Mouse (Mus musculus): ENCODE data around the gene Zfp36. TPM values are rescaled to one million over a fixed set of nuclear protein-coding genes. Genes with fewer than 3 reads are reported as not detected.

Zfp36 gene
- polyA plus RNA-seq, 1 experiment from 2014 or later, result 21.4 TPM

DNA sequence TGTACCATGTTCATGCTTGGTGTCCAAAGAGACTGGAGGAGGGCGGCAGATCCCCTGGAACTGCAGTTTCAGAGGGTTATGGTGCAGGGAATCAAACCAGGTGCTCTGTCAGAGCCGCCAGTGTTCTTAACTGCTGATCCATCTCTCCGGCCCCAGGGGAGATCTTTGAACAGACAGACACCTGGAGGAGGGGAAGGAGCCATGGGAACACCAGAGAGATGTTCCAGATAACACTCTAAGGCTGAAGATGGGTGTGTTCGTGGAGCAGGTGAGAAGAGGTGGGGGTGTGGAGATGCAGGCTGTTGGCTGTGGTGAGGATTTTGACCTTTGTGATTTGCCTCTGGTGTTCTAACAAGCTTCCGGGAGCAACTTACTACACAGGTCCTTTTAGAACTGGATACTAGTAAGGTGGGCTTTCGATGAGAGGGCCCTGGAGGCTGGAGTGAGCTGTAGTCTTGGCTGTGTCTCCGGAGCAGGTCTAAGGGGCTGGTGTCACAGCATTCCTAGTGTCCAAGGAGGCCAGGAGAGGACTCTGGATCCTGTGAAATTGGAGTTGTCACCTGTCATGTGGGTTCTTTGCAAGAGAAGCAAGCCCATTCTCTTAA is 6.1 kb downstream of the Zfp36 start:
- H3K4me2 ChIP-seq, result no peak overlapping the region
- no peaks in the 10 kb centered on the region for H3K9me3 ChIP-seq
- H3K4me1 ChIP-seq, result peaks cover 41% of the 10 kb centered on the region
- H3K36me3 ChIP-seq, result peaks cover 8% of the 10 kb centered on the region
- H3K27me3 ChIP-seq (replicated peaks), result no peaks in the 10 kb centered on the region
- 75% methylated on average over 7 of the region's 7 CpGs for WGBS
- H3K9ac ChIP-seq, result no peak overlapping the region
- H3K27ac ChIP-seq, result peak overlapping the region; percentile 100
- no peak for ATAC-seq (ENCODE audit: insufficient read depth, low FRiP score, low read depth)
- H3K4me3 ChIP-seq (replicated peaks), result no peak overlapping the region

DNA sequence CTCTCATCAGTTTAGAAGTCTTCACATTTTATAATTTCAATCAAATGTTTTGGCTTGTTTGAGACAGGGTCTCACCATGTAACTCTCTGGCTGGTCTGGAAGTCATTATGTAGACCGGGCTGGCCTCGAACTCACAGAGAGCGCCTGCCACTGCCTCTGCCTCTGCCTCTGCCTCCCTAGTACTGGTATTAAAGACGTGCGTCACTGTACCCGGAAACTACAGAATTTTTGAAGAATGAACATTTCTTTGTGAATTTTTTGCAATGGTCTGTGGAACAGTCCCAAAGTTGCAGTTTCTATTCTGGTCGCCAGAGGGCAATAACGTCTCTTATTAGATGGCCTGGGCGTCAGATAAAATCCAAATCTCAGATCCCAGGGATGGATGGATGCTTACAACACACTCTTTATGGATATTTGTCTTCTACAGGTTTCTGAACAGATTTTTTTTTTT is 6.9 kb downstream of the Zfp36 start:
- Histone ChIP-seq H3K4me1 (peaks cover 40% of the 10 kb centered on the region), H3K27ac (peak overlapping the region; percentile 95), H3K27me3 (replicated peaks) (no peaks in the 10 kb centered on the region), H3K4me2 (peak overlapping the region; percentile 69), H3K9ac (no peak overlapping the region; the same call in 1 of the 2 replicates), H3K9me3 (no peaks in the 10 kb centered on the region), H3K4me3 (replicated peaks) (peak overlapping the region; percentile 63), H3K36me3 (peaks cover 9% of the 10 kb centered on the region)
- WGBS, result under 1% methylated on average over 9 of the region's 9 CpGs
- ATAC-seq (ENCODE audit: insufficient read depth, low FRiP score, low read depth), result peak; percentile 0; the same call in 1 of the 2 replicates

DNA sequence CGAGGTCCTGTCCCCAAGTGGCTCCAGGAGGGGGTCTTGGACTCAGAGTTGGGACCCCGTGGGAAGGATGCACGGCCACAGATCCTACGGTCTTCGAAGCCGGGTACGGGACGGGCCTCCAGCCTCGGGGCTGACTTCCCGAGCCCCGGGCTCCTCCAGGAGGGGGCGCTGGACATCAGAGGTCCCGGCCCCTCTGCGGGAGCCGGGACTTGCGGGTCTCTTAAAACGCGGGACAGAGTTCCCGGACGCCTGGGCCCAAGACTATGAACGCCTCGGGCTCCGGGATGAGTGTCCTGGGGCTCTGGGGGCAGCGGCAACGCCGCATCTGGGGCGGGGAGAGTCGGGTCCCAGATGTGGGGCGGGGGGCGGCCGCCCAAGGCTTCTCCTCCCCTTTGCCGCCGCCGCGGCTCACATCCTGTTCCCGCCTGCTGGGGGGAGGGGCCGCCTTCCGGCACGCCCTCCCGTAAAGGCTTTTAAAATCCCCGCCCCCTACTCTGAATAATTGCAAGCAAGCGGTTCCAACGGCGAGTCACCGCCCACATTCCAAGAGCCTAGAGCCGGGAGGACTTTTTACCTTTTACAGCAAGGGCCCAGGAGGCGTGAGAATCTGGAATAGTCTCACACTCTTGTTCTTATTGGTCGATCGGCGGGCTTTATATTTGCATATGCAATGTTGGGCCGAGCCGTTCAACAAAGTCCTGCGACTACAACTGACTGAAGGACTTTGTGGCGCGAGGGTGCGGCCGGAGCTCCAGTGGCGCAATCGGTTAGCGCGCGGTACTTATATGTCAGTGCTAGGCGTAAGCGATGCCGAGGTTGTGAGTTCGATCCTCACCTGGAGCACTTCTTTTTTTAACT is 7.6 kb downstream of the Zfp36 start, which contains the start of gene Plekhg2:
Gene Plekhg2 (minus strand): TSS at position 349 of the 858 bp plus-strand sequence.
- Histone ChIP-seq H3K9ac (peak within 1 kb of the TSS; percentile 58), H3K9me3 (no peaks in the 10 kb centered on the region), H3K27ac (peak within 1 kb of the TSS; percentile 95), H3K4me3 (replicated peaks) (peak within 1 kb of the TSS; percentile 63), H3K4me1 (peaks cover 33% of the 10 kb centered on the region), H3K36me3 (peaks cover 11% of the 10 kb centered on the region), H3K4me2 (peak within 1 kb of the TSS; percentile 69), H3K27me3 (replicated peaks) (no peaks in the 10 kb centered on the region)
- peak; percentile 89 for ATAC-seq (ENCODE audit: insufficient read depth, low FRiP score, low read depth)
- WGBS, result under 1% methylated on average over 66 of the region's 66 CpGs

DNA sequence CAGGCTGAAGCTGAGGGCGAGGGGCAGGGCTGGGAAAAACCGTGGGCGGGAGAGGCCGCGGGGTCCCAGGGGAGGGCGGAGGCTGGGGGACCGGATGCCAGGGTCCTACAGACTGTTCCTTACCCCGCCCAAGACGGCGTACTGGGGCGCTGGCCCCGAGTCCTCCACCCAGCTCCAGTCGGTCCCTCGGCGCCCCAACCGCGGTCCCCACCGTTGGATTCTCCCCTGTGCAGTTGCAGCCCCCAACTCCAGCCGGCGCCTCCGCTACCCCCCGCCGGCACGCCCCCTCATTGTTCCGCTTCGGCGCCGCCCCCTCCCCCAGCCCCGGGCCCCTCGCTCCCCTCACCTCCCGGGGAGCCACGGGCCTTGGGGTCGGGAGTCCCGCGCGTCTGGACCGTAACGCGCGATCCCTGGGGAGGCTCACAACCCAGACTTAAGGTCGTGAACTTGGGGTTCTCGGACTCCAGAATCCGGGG is 8.5 kb downstream of the Zfp36 start:
- ATAC-seq (ENCODE audit: insufficient read depth, low FRiP score, low read depth), result no peak
- peak overlapping the region; percentile 69 for H3K4me2 ChIP-seq
- WGBS, result under 1% methylated on average over 40 of the region's 43 CpGs

DNA sequence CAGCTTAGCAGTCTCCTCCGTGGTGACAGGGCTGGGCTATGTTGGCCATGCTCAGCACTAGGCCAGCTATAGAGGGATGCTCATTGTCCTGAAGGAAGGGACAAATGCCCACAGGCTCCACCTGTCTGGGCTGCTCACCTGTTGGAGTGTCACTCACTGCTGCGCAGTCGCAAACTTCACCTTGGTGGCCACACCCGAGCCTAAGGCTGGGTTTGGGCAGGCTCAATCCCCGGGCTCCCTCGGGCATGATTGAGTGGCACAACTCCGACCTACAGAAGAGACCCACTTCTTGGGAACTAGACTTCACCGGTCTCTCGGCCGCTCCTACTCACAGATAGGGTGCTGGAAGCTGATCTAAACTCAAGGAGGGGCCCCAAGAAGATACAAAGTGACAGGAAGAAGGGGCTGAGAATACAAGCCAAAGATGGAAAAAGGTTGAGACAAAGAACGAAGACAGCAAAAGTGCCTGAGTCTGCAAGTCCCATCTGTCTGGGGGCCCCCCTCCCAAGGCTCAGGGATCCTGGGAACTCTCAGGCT is 9.0 kb downstream of the Zfp36 start:
- H3K9ac ChIP-seq, result peak overlapping the region; percentile 58
- peak overlapping the region; percentile 63 for H3K4me3 ChIP-seq (replicated peaks)
- peak overlapping the region; percentile 69 for H3K4me2 ChIP-seq
- peaks cover 19% of the 10 kb centered on the region for H3K36me3 ChIP-seq
- no peak for ATAC-seq (ENCODE audit: insufficient read depth, low FRiP score, low read depth)
- H3K27me3 ChIP-seq (replicated peaks), result no peaks in the 10 kb centered on the region
- peaks cover 21% of the 10 kb centered on the region for H3K4me1 ChIP-seq
- 4% methylated on average over 11 of the region's 11 CpGs for whole genome bisulfite sequencing
- no peaks in the 10 kb centered on the region for H3K9me3 ChIP-seq
- H3K27ac ChIP-seq, result peak overlapping the region; percentile 95

More for the DNA sequence above, 8.5 kb downstream of the Zfp36 start:
- Histone ChIP-seq H3K27ac (peak overlapping the region; percentile 95), H3K9ac (peak overlapping the region; percentile 58), H3K4me3 (replicated peaks) (peak overlapping the region; percentile 63), H3K36me3 (peaks cover 16% of the 10 kb centered on the region), H3K9me3 (no peaks in the 10 kb centered on the region), H3K4me1 (peaks cover 26% of the 10 kb centered on the region), H3K27me3 (replicated peaks) (no peaks in the 10 kb centered on the region)

DNA sequence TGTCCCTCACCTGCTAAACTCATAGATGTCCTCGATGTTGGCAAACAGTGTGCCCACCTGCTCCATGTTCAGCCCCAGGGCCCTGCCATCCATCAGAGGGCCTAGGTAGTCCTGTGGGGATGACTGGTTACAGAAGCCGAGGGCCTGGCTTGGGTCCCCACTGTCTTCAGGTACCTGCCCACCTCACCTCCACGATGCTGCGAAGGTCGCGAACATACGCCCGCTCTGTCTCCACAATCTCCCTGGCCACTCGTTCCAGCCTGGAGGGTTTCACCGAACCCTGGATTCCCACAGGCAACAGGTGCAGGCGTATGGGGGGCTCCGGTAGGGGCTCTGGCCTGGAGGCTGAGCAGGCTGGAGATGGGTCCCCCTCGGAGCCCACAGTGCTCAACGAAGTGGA is 10.0 kb downstream of the Zfp36 start:
- WGBS, result 89% methylated on average over 14 of the region's 14 CpGs
- ATAC-seq (ENCODE audit: insufficient read depth, low FRiP score, low read depth), result no peak
- Histone ChIP-seq H3K9ac (no peak overlapping the region), H3K27ac (no peak overlapping the region), H3K4me1 (peaks cover 20% of the 10 kb centered on the region), H3K36me3 (peaks cover 27% of the 10 kb centered on the region), H3K9me3 (no peaks in the 10 kb centered on the region), H3K4me2 (peak overlapping the region; percentile 69), H3K4me3 (replicated peaks) (peak overlapping the region; percentile 63), H3K27me3 (replicated peaks) (no peaks in the 10 kb centered on the region)

DNA sequence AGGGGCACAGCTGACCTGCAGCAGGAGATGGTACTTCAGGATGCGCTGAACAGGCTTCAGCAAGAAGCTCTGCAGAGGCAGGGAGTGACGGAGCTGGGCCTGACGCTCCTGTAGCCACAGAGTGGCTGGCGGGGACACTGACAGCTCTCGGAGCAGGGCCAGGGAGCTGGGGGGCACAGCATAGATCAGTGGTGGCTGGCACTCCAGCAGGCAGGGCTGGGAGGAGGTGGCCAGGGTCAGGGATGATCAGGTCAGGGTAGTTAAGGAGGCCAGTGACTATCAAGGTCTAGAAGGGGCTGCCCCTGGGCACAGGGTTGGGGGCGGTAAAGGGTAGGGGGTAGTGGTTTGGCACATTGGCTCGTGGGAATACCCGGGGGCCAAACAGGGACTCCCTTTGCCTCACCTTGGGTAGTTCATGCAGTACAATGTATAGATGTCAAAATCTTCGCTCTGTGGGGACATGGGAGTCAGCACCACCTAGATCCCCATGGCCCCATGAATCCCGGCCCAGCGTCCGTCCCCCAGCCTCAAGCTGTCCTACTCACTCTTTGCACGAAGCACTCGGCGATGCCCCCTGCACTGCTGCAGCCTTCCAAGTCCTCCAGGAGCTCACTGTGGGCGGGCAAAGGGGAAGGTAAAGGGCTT is 11.7 kb downstream of the Zfp36 start:
- peaks cover 39% of the 10 kb centered on the region for H3K36me3 ChIP-seq
- H3K4me2 ChIP-seq, result no peak overlapping the region
- H3K27ac ChIP-seq, result no peak overlapping the region
- no peaks in the 10 kb centered on the region for H3K9me3 ChIP-seq
- no peak overlapping the region for H3K4me3 ChIP-seq (replicated peaks)
- no peak for ATAC-seq (ENCODE audit: insufficient read depth, low FRiP score, low read depth)
- WGBS, result 88% methylated on average over 16 of the region's 16 CpGs
- H3K9ac ChIP-seq, result no peak overlapping the region
- peaks cover 16% of the 10 kb centered on the region for H3K4me1 ChIP-seq
- H3K27me3 ChIP-seq (replicated peaks), result no peaks in the 10 kb centered on the region

DNA sequence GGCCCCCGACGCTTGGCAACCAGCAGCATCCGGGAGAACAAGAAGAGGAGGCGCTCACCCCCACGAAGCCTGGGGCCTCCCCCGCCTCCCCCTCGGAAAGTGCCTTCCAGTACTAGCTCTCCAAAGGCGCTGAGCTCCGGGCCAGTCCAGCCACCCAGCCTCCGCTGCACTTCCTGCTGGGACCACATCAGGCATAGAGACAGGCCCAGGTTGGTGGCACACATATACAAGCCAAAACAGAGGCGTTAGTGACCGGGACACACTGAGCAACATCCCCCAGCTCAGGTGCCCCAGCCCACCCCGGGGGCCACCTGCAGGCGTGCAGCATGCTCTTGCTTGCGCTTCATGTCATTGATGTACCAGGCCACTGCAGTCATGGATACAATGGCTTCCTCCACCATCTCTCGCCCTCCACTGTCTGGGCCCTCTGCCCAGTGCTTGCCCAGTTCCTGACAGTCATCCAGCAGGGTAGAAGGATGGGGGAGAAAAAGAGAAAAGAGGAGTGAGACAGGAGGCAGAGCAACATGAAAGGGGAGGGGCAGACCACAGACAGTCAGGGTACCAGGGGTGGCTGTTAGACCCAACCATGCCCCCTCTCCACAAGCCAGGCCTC is 12.3 kb downstream of the Zfp36 start:
- Histone ChIP-seq H3K9ac (no peak overlapping the region), H3K4me3 (replicated peaks) (no peak overlapping the region), H3K4me2 (no peak overlapping the region), H3K27ac (no peak overlapping the region), H3K27me3 (replicated peaks) (no peaks in the 10 kb centered on the region), H3K9me3 (no peaks in the 10 kb centered on the region), H3K4me1 (peaks cover 16% of the 10 kb centered on the region), H3K36me3 (peaks cover 42% of the 10 kb centered on the region)
- WGBS, result 88% methylated on average over 16 of the region's 16 CpGs
- ATAC-seq (ENCODE audit: insufficient read depth, low FRiP score, low read depth), result no peak

DNA sequence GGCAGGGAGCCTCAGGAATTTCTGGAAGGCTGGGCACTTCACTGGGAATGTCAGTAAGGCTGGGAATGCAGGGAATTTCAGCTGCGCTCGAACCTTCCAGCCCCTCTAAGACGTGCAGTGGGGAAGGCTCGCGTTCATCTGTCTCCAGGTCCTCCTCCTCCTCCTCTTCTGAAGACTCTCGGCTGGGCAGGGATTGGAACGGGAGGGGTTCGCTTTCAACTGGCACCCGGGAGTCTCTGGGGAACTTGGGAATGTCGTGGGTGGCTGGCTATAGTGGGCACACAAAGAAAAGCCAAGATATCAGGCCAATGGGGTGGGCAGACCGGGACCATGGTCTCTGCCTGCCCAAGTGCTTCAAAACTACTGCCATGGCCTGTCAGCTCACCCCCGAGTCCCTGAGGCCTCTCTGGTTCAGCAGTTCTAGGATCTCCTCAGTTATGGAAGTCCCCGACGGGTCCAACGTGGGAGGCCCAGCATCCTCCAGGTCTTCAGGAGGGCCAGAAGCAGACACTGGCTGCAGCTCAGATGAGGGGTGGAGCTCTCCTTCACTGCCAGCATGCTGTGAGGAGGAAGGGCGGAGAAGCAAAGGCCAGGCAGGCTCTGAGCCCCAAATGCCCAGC is 17.5 kb downstream of the Zfp36 start:
- Histone ChIP-seq H3K9me3 (no peaks in the 10 kb centered on the region), H3K4me1 (peaks cover 19% of the 10 kb centered on the region), H3K4me2 (no peak overlapping the region), H3K36me3 (peaks cover 72% of the 10 kb centered on the region), H3K27ac (no peak overlapping the region), H3K27me3 (replicated peaks) (no peaks in the 10 kb centered on the region), H3K9ac (no peak overlapping the region), H3K4me3 (replicated peaks) (no peak overlapping the region)
- 76% methylated on average over 16 of the region's 16 CpGs for WGBS
- no peak for ATAC-seq (ENCODE audit: insufficient read depth, low FRiP score, low read depth)

DNA sequence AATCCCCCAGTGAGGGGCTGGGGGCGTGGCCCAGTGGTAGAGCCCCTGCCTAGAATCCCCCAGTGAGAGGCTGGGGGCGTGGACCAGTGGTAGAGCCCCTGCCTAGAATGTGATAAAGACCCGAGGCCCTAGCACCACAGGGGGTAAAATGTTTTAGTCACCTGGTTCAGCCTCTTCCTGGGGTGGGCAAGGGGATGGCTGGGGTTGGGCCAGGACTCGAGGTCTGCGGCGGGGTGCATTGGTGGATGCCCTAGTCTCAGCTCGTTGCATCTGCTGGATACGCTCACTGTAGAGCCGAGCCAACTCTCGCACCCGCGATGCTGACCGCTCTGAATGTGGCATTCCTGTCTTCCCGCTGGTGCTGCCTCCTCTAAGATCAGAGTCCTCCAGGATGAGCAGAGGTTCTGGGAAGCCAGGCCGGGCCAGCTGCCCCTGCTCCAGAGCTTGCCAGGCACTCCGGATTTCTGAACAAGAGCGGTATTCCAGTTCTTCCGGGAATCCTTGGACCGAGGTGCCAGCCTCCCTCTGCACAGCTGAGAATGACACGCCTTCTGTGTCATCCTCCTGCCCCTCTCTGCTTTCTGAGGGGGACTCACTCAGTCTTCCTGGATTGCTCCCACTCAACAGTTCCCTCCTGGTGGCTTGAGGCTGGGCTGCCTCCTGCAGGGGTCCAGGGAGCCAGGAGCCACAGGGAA is 18.3 kb downstream of the Zfp36 start:
- H3K36me3 ChIP-seq, result peaks cover 66% of the 10 kb centered on the region
- ATAC-seq (ENCODE audit: insufficient read depth, low FRiP score, low read depth), result no peak
- H3K9me3 ChIP-seq, result no peaks in the 10 kb centered on the region
- WGBS, result 92% methylated on average over 20 of the region's 20 CpGs
- H3K27ac ChIP-seq, result no peak overlapping the region
- H3K4me1 ChIP-seq, result peaks cover 24% of the 10 kb centered on the region
- no peak overlapping the region for H3K4me3 ChIP-seq (replicated peaks)
- H3K4me2 ChIP-seq, result no peak overlapping the region
- no peaks in the 10 kb centered on the region for H3K27me3 ChIP-seq (replicated peaks)
- H3K9ac ChIP-seq, result no peak overlapping the region
